Mouse (Mus musculus) hematopoietic stem cell, adult 5-6 weeks (primary cell): ENCODE measurements around the gene Fam171a2. TPM values are rescaled to one million over a fixed set of nuclear protein-coding genes. Genes with fewer than 3 reads are reported as not detected.
"Not testable (repeated sequence)": the region's sequence is repeated elsewhere in the genome, so short reads cannot be mapped to it uniquely, and the experiment has no call there.

ENCODE experiments used
- ATAC-seq, 2 experiments: fragments of 125-278 bp in 1 of 2; replicated peaks in 1 of 2; 2 replicates each; pipeline ENCODE4 v1.8.0; 2016 to 2017; ENCODE audit warnings: inconsistent platforms in 2 of 2, mild to moderate bottlenecking in 2 of 2, moderate number of reproducible peaks in 2 of 2, low read depth in 1 of 2, moderate TSS enrichment in 1 of 2; ENCODE audit not compliant: low FRiP score in 2 of 2, poor library complexity in 2 of 2, severe bottlenecking in 2 of 2, insufficient read depth in 1 of 2, low TSS enrichment in 1 of 2
- total RNA-seq: library from RNA; stranded (forward); fragments of 172-1452, 232-1000 nt; gene quantifications from 2 replicates; pipeline ENCODE4 v1.2.3, GENCODE M21; 2017

The Fam171a2 gene
- total RNA-seq, 1 experiment from 2014 or later = 13.5 TPM

DNA sequence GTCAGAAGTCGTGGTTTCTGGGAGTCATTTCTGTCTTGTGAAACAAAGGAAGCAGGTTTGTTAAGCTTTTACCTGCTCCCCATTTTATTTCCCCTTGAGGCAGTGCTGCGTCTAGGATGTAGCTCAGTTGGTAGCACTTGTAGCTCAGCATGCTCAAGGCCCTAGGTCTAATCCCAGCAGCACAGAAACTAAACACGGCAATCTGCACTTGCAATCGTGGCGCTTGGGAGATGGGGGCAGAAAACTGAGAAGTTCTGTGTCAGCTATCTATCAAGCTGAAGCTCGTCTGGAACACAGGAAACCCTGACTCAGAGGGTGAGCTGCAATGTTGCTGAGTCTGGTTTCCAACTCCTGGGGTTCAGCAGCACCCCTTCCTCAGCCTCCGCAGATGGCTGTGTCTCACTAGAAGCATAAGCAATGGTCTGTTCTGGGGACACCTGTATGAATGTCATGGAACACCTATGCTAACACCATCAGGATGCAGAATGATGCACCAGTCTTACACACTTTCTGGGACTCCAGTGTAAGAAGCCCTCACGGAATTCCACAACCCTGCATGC is 18.4 kb downstream of the Fam171a2 start:
- no peak for ATAC-seq

- no peak for ATAC-seq
Measured at GRCm38 (mm10) chr11:102425555-102426316, 21.7 kb downstream of the Fam171a2 start.

GRCm38 (mm10) chr11:102424666-102425065 is 22.8 kb downstream of the Fam171a2 start:
- no peak for ATAC-seq

- ATAC-seq = no peak
Measured at GRCm38 (mm10) chr11:102421559-102421958, 25.9 kb downstream of the Fam171a2 start.

- no peak for ATAC-seq
Measured at GRCm38 (mm10) chr11:102418887-102419286, 28.6 kb downstream of the Fam171a2 start.

DNA sequence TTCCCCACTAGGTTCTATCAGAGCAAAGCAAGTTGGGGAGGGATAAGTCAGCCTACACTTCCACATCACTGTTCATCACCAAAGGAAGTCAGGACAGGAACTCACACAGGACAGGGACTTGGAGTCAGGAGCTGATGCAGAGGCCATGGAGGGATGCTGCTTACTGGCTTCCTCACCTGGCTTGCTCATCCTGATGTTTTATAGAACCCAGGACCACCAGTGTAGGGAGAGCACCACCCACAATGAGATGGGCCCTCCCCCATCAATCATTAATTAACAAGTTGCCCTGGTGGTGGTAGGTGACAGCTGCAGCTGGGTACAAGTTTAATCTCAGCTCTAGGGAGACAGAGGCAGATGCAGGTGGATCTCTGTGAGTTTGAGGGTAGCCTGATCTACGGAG is 30.3 kb downstream of the Fam171a2 start:
- no peak for ATAC-seq

DNA sequence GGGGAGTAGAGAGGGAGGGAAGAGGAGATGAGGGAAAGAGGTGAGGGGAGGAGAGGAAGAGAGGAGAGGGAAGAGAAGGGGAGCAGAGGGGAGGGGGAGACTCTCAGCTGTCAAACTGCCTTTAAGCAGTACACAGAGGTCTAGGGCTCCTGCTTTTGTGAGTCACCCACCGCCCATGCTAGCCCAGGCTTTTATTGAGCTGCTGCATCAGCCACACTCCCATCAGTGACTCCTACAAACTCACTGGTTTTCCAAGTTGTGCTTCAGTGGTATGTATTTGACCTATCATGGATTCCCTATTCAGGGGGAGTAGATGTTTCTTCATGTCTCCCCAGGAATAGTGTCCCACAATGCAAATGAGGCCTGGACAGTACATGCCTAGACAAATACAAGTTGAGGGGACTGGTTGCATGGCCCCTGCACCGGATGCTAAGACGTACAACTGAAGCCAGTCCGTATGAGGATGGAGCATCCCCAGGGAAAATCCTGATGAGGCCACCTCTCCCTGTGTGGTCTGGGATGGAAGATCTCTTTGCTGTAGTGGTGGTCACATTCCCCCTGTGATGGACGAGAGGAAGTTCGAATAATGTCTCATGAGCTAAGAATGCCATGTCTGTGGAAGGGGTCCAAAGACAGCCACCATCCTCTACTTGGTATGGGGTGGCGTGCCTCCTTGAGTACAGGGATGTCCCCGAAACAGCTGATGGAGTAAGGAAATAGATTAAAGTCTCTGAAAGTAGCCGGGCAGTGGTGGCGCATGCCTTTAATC is 32.3 kb downstream of the Fam171a2 start:
- ATAC-seq = no peak

DNA sequence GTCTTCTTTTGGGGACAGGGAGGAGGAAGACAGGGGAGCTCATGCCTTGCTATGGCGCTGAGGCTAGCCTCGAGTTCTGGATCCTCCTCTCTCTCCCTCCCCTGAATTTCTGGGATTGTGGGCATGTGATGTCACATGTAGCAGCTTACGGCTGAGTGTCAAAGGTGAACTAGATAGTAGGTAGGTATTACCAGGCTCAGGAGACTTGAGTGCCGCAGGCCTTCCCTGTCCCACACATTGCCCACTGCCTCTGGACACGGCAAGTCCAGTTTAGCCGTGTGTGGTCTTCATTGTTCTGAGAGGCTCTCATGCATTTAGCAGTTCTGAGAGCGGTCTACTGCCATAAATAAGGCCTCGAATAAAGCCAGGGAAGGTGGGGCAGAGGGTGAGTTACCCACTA is 34.4 kb downstream of the Fam171a2 start:
- ATAC-seq = no peak

DNA sequence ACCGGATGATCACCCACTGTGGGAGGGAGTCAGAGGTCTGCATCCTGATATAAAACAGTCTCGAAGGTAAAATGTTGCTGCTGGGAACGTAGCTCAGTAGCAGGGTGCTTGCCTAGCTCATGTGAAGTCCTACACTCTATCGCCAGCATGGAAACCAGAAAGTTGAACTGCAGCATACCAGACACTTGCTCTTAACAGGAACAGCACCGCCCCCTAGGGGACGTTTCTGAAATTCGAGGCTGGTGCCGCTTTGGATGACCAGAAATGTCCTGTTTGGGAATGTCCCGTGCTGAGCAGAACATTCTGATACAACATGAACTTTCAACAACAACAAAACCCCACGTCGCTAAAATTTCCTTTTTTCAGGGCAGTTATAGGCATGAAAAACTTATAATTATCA is 35.8 kb downstream of the Fam171a2 start:
- peak; percentile 31 to 52; a peak in 2 of 4 replicates for ATAC-seq

GRCm38 (mm10) chr11:102411061-102411460 is 36.4 kb downstream of the Fam171a2 start:
- no peak for ATAC-seq

DNA sequence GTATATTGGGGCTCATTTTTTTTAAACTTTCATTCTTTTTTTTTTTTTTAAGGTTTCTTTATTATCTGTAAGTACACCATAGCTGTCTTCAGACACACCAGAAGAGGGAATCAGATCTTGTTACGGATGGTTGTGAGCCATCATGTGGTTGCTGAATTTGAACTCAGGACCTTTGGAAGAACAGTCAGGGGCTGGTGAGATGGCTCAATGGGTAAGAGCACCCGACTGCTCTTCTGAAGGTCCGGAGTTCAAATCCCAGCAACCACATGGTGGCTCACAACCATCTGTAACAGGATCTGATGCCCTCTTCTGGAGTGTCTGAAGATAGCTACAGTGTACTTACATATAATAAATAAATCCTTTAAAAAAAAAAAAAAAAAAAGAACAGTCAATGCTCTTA is 37.1 kb downstream of the Fam171a2 start:
- not testable (repeated sequence) for ATAC-seq

DNA sequence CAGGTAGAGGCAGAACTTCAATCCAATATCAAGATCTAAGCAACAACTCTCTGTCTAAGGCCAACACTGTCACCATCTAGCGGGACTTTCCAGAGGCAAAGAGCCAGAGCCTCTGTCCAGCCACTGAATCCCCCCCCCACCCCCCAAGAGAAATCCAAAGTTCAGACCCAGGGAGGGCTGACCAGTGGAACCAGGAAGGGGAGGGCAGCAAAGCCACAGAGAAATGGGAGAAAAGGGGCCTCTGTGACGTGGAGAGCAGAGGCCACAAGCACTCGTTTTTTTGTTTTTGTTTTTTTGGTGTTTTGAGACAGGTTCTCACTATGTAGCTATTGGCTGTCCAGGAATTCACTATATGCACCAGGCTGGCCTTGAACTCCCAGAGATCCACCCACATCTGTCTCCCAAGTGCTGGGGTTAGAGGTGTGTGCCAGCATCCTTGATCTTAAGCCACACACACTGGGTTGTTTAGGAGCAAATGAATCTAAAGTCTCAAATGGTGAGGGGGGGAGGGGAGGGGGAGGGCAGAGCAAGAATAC is 37.6 kb downstream of the Fam171a2 start:
- no peak for ATAC-seq

DNA sequence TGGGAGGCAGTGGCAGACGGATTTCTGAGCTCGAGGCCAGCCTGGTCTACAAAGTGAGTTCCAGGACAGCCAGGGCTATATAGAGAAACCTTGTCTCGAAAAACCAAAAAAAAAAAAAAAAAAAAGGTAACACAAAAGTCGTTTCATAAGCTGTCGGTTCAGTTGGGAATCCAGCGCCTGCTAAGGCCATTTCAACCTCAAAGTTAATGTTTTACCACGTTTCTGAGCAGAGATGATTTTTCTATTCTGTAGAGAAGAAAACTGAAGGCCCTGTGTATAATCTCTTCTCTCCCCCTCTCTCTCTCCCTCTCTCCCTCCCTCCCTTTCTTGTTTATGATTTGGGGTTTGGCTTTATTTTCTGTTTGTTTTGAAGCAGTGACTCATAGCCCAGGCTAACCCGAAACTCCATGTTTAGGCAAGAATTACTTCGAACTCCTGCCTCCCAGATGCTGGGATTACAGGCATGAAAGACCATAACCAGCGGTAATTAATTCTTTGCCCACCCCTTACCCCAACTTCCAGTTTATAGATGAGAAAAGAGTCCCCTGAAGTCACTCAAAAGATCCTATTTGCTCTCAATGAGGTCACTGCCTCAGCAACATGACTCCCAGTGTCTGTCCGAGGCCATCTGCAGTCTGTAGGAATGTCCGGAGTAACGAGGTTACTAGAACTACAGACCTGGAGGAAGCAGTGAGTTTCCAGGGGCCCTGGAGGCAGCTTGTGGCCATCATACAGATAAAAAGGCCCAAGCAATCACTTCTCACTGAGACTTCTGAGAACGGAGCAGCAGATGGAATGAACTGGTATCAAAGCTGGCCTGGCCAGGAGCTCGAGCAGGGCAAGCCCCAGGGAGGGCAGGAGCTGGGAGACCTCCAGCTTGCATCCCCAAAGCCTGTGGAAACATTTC is 38.3 kb downstream of the Fam171a2 start:
- ATAC-seq = no peak

- peak; percentile 85 to 87 for ATAC-seq
Measured at GRCm38 (mm10) chr11:102408344-102408876, 39.1 kb downstream of the Fam171a2 start.

DNA sequence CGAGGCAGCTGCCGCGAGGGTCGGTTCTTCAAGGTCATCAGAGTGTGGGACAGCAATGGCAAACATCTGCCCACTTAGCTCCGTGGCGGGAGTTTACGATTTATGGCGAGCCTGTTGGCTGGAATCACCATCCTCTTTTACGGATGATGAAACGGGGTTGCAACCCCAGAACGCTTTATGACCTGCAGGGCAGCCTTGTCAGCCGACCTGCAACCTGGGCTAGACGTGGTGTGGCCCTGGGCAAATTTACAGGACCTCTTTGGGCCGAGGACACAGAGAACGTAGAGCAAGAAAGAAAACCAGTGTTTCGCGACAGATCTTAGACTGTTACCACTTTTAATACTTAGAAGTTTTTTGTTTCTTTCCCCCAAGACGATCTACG is 39.7 kb downstream of the Fam171a2 start, which contains the start of gene Slc25a39:
Gene Slc25a39 (minus strand): TSS at position 113 of the 382 bp plus-strand sequence.
- 0 out of 4 replicates have a peak, but pooled peaks of 1 of the 2 experiments have one; percentile 3 for ATAC-seq

GRCm38 (mm10) chr11:102406900-102407833 is 40.3 kb downstream of the Fam171a2 start:
- peak in 1 of 2 experiments; percentile 52; a peak in 3 of 4 replicates for ATAC-seq
